Mouse (Mus musculus): ENCODE measurements around the gene Clec4a2. TPM values are rescaled to one million over a fixed set of nuclear protein-coding genes. Genes with fewer than 3 reads are reported as not detected.

Clec4a2 gene
- polyA plus RNA-seq (2017; shearing (Covaris generic)): 1.2 TPM

DNA sequence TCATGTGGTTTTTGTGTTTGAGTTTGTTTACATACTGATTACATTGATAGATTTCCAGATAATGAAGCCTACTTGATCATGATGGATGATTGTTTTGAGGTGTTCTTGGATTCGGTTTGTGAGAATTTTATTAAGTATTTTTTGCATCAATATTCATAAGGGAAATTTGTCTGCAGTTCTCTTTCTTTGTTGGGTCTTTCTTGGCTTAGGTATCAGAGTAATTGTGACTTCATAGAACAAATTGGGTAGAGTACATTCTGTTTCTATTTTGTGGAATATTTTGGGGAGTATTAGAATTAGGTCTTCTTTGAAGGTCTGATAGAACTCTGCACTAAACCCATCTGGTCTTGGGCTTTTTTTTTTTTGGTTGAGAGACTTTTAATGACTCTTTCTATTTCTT, at the start of gene Clec4a2:
Clec4a2 (plus strand) TSS at position 301 of the 400 bp plus-strand sequence.

DNA sequence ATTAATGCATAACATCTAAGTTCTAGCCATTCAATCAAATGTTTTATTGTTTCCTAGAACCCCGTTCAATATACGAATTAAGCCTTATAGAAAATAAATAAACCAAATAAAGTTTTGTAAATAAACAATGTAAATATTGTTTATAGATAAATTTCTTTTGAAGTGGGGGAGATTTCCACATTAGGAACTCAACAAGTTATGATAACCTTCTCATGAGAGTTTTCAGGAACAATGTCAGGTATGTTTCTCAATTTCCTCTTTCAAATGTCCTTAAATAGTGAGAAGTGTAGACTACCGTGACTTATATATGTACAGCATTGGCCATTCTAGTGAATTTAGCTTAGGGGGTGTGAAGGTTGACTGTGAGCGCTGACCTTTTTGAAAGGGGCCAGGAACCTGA, 66.4 kb downstream of the Clec4a2 start, which contains the start of gene Clec4b2:
Clec4b2 (plus strand) TSS at position 301 of the 400 bp plus-strand sequence.

Other genes with a start within 250 kb of the Clec4a2 start
- 39.8 TPM for gene Necap1, start 232.0 kb upstream of the Clec4a2 start, polyA plus RNA-seq (2017; shearing (Covaris generic))
- 0.62 TPM for gene Clec4a1, start 184.6 kb upstream of the Clec4a2 start, polyA plus RNA-seq (2017; shearing (Covaris generic))
- 2.5 TPM for gene Clec4a3, start 153.9 kb upstream of the Clec4a2 start, polyA plus RNA-seq (2017; shearing (Covaris generic))
- not detected for gene Clec4a4, start 116.1 kb upstream of the Clec4a2 start, polyA plus RNA-seq (2017; shearing (Covaris generic))
- gene Clec4b1, start 56.5 kb upstream of the Clec4a2 start, polyA plus RNA-seq (2017; shearing (Covaris generic)): 0.82 TPM
- not detected for gene Clec4b2, start 66.5 kb downstream of the Clec4a2 start, polyA plus RNA-seq (2017; shearing (Covaris generic))
- gene Clec4n, start 123.4 kb downstream of the Clec4a2 start, polyA plus RNA-seq (2017; shearing (Covaris generic)): 9.5 TPM
- gene Clec4d, start 155.7 kb downstream of the Clec4a2 start, polyA plus RNA-seq (2017; shearing (Covaris generic)): not detected
- gene Clec4e, start 183.4 kb downstream of the Clec4a2 start, polyA plus RNA-seq (2017; shearing (Covaris generic)): not detected
- gene Vmn2r19, start 201.9 kb downstream of the Clec4a2 start, polyA plus RNA-seq (2017; shearing (Covaris generic)): not detected